Mouse (Mus musculus) bone marrow, adult 2 months (tissue): ENCODE results near the gene Hpd.

Experiments used
- CTCF ChIP-seq: fragments of 200-500 bp; IDR thresholded peaks from 2 replicates; pipeline ENCODE4 v1.5.1; 2011; ENCODE audit warnings: low read length, control low read depth; ENCODE audit not compliant: control insufficient read depth, insufficient read depth
- POLR2A ChIP-seq: fragments of 200-500 bp; IDR thresholded peaks from 2 replicates; pipeline ENCODE4 v1.6.1; 2011; ENCODE audit warnings: low read depth, mild to moderate bottlenecking, control low read depth, low read length, borderline replicate concordance; ENCODE audit not compliant: control insufficient read depth

DNA sequence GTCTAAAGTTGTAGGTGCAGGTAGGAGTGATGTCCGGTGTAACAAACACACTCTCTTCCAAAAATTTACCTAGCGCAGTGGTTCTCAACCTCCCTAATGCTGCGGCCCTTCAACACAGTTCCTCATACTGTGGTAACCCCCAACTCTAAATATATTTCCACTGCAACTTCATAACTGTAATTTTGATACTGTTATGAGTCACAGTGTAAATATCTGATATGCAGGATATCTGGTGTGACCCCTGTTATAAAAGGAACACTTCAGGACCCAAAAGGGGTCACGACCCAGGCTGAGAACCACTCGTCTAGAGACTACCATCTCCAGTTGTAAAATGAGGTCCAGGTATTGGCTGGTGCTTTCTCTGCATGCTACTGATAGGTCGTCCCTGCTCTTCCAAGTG lies 57.4 kb downstream of the Hpd start:
- TF ChIP-seq POLR2A (no peak), CTCF (no peak)
